Mouse (Mus musculus): ENCODE data around the gene Cs.

- TF ChIP-seq CTCF (IDR thresholded peaks at IDR 0.05; ENCODE audit: insufficient read depth, low read length) (no peak), POLR2A (IDR thresholded peaks at IDR 0.05; ENCODE audit: borderline replicate concordance, extremely low read depth, low read depth, low read length) (no peak)
Observed at GRCm38 (mm10) chr10:128361836-128362235, 24.3 kb downstream of the Cs start.
